Mouse (Mus musculus) bone marrow, adult 2 months (tissue): ENCODE measurements around the gene Fbxo39. TPM values are rescaled to one million over a fixed set of nuclear protein-coding genes. Genes with fewer than 3 reads are reported as not detected.

Source experiments
- H3K27ac ChIP-seq: fragments of 200-500 bp; 2 replicates; pipeline ENCODE4 v1.5.1; 2012; ENCODE audit warnings: low read depth, mild to moderate bottlenecking, control low read depth, inconsistent platforms, low read length; ENCODE audit not compliant: control insufficient read depth, poor library complexity, insufficient read depth
- H3K4me1 ChIP-seq: fragments of 200-500 bp; 2 replicates; pipeline ENCODE4 v1.6.1; 2011; ENCODE audit warnings: low read length; ENCODE audit not compliant: control insufficient read depth, insufficient read depth
- H3K4me3 ChIP-seq: fragments of 200-500 bp; replicated peaks from 2 replicates; pipeline ENCODE3; 2011; ENCODE audit warnings: mild to moderate bottlenecking, low read depth, low read length, control low read depth; ENCODE audit not compliant: control insufficient read depth
- CTCF ChIP-seq: fragments of 200-500 bp; IDR thresholded peaks from 2 replicates; pipeline ENCODE4 v1.5.1; 2011; ENCODE audit warnings: low read length, control low read depth; ENCODE audit not compliant: control insufficient read depth, insufficient read depth
- POLR2A ChIP-seq: fragments of 200-500 bp; IDR thresholded peaks from 2 replicates; pipeline ENCODE4 v1.6.1; 2011; ENCODE audit warnings: low read depth, mild to moderate bottlenecking, control low read depth, low read length, borderline replicate concordance; ENCODE audit not compliant: control insufficient read depth
- WGBS: fragments of 180-500 bp; shearing (Covaris S2); methylation state at CpG from one replicate; pipeline ENCODE4 v1.1.7; 2018; 5-methylcytosine and 5-hydroxymethylcytosine counted together
- polyA plus RNA-seq: library from polyadenylated mRNA; stranded (reverse); fragments of >200 nt; gene quantifications from 2 replicates; pipeline ENCODE4 v1.2.4, GENCODE M21; 2011; ENCODE audit warnings: low replicate concordance; ENCODE audit not compliant: missing spikeins, insufficient read depth, insufficient read length

The Fbxo39 gene
- polyA plus RNA-seq: not detected in 2 replicates

DNA sequence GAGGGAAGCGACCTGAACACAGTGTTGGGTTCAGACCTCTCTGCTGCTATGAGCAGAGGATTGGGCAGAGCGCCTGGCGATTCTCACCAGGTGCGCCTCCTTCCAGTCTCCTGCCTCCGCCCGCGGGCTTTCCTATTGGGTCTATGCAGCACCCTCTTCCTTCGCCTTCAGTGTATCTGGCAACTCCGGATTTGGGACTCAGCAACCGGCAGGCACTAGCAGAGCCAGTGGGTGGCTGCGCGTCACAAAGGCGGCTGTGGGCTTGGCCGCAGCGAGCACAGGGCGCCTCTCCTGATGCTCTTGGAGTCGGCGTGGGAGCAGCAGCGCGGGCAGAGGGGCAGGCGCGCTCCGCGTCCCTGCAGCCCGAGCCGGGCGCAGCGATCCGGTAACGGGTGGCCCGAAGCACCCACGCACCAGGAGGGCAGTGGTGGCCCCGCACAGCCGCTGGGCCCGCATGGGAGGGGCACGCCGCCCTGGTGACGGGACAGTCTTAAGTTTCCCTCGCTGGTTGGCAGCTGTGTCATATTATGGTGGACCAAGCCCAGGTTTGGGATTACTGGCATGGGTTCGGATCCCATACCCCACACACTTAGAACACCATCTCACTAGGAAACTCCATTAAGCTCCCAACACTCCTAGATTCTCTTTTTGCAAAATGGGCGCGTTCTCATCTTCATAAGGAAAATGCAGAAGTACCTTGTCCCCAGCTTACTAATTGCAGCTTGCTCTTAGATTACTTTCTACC lies at the start of gene Fbxo39:
TSS of gene Fbxo39 (plus strand) at position 294 of the 745 bp plus-strand sequence.
- H3K27ac ChIP-seq: no peak within 1 kb of the TSS; the same call in 1 of the 2 replicates
- TF ChIP-seq CTCF: no peak
- TF ChIP-seq POLR2A: no peak
- 11% methylated on average over 42 of the region's 42 CpGs for WGBS
- H3K4me1 ChIP-seq: no peaks in the 10 kb centered on the region
- H3K4me3 ChIP-seq: no peak within 1 kb of the TSS

DNA sequence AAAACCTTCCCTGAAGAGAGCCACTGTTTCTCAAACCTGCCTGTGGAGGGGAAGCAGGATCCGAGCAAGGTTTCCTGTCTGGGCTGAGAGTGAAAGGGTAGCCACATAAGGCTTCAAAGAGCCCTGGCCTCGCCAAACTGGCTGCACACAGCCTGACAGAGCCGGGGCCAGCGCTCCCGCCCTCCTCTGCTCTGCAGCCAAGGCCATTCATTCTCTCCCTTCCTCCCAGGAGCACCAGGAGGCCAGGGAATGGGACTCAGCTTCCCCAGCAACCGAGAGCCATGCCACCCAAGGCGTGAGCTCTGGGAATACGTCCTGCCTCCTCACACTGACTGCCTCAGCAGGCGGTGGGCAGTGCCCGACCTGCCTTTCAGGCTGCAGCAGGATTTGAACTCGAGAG lies 48.8 kb upstream of the Fbxo39 start:
- Histone ChIP-seq H3K4me1 (no peaks in the 10 kb centered on the region; the same call in 1 of the 2 replicates), H3K27ac (no peak overlapping the region), H3K4me3 (no peak overlapping the region)
- TF ChIP-seq CTCF (no peak), POLR2A (no peak)
- 9% methylated on average over 11 of the region's 11 CpGs for WGBS

DNA sequence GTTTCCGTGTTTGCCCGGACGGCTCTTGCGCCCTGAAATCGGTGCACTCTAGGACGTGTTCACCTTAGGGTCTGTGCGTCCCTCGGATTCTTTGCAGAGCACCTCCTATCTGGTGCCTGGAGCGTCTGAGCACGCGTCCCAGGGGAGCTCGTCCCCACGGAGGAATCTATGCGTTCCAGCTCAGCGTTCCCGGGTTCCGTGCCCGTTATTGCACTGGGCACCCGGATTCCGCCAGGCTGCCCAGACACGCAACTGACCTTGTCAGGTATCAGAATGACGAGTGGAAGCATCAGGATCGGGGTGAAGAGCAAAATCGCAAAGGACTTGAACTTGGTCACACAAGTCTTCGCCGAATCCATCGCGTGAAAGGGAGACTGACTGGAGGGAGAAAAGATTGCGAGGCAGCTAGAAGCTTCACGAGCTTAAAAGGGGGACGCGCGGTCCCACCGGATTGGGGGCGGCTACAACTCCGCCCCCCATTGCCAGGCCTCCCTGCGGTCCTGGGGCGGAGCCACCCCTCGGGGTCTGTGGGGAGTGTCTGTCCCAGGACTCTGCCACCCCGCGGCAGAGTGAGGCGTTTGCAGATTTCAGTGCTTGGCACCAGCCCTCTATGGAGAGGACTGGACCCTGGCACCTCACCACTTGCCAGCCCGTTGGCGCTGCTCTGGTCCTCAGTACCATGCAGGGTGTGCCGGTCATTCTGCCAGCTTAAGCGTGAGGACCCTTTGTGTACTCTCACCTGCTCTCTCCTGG lies 47.9 kb upstream of the Fbxo39 start:
- 2% methylated on average over 46 of the region's 46 CpGs for WGBS
- Histone ChIP-seq H3K4me3 (no peak overlapping the region), H3K27ac (no peak overlapping the region), H3K4me1 (no peaks in the 10 kb centered on the region; the same call in 1 of the 2 replicates)
- TF ChIP-seq CTCF (no peak), POLR2A (no peak)

DNA sequence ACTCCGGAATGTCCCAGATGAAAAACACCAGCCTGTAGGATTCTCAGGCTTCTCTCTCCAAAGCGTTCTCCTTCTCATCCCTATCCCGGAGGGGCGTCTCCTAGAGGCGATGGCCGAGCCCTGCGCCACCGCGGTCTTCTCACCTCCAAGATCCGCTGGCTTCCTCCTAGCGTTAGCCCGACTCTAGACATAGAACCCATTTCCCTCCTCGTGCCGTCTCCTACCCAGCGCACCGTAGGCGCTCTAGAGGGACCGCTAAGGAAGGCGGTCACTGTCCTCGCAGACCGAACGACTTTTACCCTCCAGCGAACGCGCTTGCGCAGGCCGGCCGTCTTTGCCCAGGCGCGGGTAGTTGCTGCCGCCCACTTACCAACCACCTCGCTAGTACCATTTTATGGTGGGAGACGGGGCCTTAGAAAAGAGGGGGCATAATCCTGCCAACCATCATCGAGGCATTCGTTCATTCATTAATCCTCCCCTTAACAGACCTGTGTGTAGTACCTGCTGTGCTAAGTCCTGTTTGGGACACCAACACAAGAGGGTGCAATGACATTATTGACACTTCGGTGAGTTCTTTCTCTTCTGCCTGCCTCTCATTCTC lies 47.2 kb upstream of the Fbxo39 start, which contains the start of gene Slc13a5:
TSS of gene Slc13a5 (minus strand) at position 263 of the 601 bp plus-strand sequence.
- Histone ChIP-seq H3K27ac (no peak within 1 kb of the TSS), H3K4me1 (no peaks in the 10 kb centered on the region; the same call in 1 of the 2 replicates), H3K4me3 (no peak within 1 kb of the TSS)
- 7% methylated on average over 36 of the region's 36 CpGs for WGBS
- no peak for TF ChIP-seq POLR2A
- TF ChIP-seq CTCF: no peak

DNA sequence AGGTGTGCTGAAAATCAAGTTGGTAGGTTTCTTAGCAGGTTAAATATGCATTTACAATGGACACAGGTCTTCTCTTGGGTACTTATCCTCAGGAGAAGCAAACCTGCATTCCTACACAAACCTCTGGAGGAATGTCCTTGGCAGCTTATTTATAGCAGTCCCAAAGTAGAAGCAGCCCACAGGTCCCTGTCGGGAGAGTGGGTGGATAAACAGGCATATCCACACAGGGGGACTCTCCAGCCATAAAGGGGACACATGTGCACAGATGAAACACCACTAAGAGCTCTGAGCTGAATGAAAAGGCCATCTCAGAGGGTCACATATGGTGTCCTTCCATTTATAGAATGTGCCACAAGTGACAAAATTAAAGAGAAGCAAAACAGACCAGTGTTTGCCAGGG lies 42.5 kb upstream of the Fbxo39 start:
- no peaks in the 10 kb centered on the region; the same call in 1 of the 2 replicates for H3K4me1 ChIP-seq
- no peak overlapping the region for H3K4me3 ChIP-seq
- WGBS: 29% methylated on average over 1 of the region's 1 CpGs
- no peak for TF ChIP-seq POLR2A
- no peak for TF ChIP-seq CTCF
- H3K27ac ChIP-seq: no peak overlapping the region

DNA sequence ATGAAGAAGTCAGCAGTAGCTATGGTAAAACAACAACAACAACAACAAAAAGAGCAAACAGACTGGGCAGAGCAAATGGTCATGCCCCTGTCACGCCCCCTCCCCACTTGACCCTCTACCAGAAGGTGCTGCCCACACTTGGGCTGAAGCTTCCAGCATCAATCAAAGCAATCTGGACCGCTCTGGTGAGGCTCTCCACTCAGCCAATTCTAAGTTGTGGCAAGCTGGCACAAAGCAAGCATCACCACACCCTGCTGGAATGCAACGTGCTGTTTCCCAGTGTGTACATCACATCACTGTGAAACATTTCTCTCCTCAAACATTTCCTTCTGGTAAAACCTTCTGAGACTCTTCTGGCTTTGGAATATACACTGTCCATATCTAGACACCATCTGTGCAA lies 40.9 kb upstream of the Fbxo39 start:
- no peak overlapping the region for H3K4me3 ChIP-seq
- WGBS: 61% methylated on average over 3 of the region's 3 CpGs
- H3K27ac ChIP-seq: no peak overlapping the region
- TF ChIP-seq POLR2A (no peak), CTCF (no peak)
- no peaks in the 10 kb centered on the region for H3K4me1 ChIP-seq

DNA sequence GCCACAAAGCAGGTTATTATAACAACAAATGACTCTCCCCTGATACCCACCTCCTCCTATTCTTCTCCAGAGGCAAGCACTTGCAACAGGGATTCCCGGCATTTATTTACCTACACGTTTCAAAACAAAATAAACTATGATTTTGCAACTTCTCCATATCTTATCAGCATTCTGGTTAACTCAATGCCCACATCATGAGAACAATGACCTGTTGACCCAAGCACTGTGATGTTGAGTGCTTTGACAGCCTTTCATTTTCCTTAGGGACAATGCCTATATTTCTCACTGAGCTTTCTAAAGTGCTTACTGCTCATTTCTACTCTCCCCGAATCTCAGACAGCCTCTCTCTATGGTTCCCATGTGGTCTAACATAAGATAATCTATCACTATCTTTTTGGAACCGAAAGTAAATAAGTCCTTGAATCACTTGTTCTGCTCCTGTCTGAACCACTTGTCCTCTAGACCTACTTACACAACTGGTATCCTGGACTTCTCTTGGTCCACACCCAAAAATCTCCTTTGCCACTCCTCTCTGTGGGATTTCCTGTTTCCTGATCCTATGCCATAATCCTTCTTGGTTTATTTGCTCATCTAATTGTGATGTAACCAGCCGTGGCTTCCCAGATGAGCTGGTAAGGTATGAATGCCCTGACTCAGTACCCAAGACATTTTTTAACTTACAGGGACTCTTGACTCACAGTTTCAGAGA lies 32.9 kb upstream of the Fbxo39 start:
- TF ChIP-seq CTCF (no peak), POLR2A (no peak)
- no peak overlapping the region for H3K27ac ChIP-seq
- no peaks in the 10 kb centered on the region for H3K4me1 ChIP-seq
- WGBS: 69% methylated on average over 5 of the region's 5 CpGs
- no peak overlapping the region for H3K4me3 ChIP-seq

DNA sequence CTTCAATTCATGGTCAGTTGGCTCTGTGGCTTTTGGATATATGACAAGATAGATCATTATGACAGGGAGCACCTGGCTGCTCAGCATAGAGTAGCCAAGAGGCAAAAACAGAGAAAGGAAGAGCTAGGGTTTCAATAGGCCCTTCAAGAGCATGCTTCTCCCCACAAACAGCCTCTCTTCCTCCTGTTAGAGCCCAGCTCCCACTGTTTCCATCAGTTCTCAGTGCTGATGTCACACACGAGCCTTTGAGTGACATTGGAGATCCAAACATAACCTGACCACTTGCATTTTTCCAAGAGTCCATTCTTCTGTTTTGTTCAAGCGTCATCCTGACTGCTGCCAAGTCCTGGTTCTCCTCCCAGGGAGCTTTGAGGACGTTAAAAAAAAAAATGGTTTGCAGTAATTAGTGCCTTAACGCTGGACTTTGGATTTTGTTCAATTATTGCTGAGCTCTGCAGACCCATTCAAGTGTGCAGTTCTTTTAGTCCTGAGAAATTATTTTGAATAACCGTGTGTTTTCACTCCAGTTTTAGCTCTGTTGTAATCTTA lies 32.3 kb upstream of the Fbxo39 start:
- Histone ChIP-seq H3K4me1 (no peaks in the 10 kb centered on the region), H3K4me3 (no peak overlapping the region), H3K27ac (no peak overlapping the region)
- 59% methylated on average over 5 of the region's 5 CpGs for WGBS
- TF ChIP-seq POLR2A: no peak
- no peak for TF ChIP-seq CTCF
